Comparison of ENCODE assay signal across 33 mouse cellular contexts in the genomic region with DNA sequence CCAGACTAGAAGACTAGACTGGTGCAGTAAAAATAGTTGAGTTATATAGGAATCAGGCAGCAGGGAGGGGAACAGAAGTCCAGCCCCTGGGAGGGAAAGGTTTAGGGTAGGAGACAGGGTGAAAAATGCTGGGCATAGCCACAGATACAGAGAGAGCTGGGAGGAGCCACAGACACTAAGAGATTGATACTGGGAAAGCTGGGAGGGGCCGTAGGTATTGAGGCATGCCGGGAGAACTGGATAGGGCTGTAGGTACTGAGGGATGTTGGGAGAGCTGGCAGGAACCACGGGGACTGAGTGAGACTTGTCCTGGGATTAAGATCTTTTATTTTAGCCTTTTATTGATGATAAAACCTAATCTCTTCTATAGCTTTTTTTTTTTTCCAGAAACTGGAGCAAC. TPM values are rescaled to one million over a fixed set of nuclear protein-coding genes. Genes with fewer than 3 reads are reported as not detected.
DNase-seq lines count a peak whose midpoint lies in the region; ATAC-seq and TF ChIP-seq lines count a peak whose summit lies in the region.
"Had no signal": no experiment of that assay in that cellular context is flagged by ENCODE, and none has a peak within 500 bp of the region (broad histone marks: within the 10 kb centered on the region; RNA-seq: fewer than 3 reads in every experiment).

No protein-coding gene starts in this region.

- no peak for ATAC-seq in heart, embryonic 12.5 days (ENCODE audit: insufficient number of reproducible peaks, low FRiP score)
- ATAC-seq in lung, embryonic 14.5 days (ENCODE audit: insufficient read depth) = 0 out of 2 replicates have a peak, but pooled peaks have one; percentile 31
- 0 out of 2 replicates have a peak, but pooled peaks have one; percentile 34 for ATAC-seq in midbrain, embryonic 13.5 days
- no peak for ATAC-seq in midbrain, embryonic 11.5 days (ENCODE audit: low FRiP score)
- ATAC-seq in stomach, embryonic 16.5 days (ENCODE audit: insufficient read depth, low FRiP score) = 0 out of 2 replicates have a peak, but pooled peaks have one; percentile 25
- ATAC-seq: activated CD4-positive, CD25-positive, alpha-beta regulatory T cell, adult 4 months; forebrain, embryonic 13.5 days; intestine, postnatal 0 days; liver, embryonic 12.5 days; liver, postnatal 0 days had no signal

- no peak for TF ChIP-seq CTCF in lung, embryonic 14.5 days (IDR thresholded peaks at IDR 0.05; ENCODE audit: low read depth)

- H3K36me3 ChIP-seq in heart, embryonic 12.5 days = no peaks in the 10 kb centered on the region
- H3K36me3 ChIP-seq in lung, embryonic 14.5 days (ENCODE audit: insufficient read depth) = no peaks in the 10 kb centered on the region
- H3K36me3 ChIP-seq in midbrain, embryonic 13.5 days = no peaks in the 10 kb centered on the region
- H3K36me3 ChIP-seq in midbrain, embryonic 11.5 days (ENCODE audit: control insufficient read depth, insufficient read depth, low read length) = no peaks in the 10 kb centered on the region
- no peaks in the 10 kb centered on the region for H3K36me3 ChIP-seq in stomach, embryonic 16.5 days (ENCODE audit: control insufficient read depth, insufficient read depth, low read length)
- H3K36me3 ChIP-seq: limb, embryonic 13.5 days; liver, embryonic 12.5 days; midbrain, embryonic 12.5 days had no signal

- WGBS in heart, embryonic 12.5 days = 21% methylated on average over 3 of the region's 3 CpGs
- 28% methylated on average over 3 of the region's 3 CpGs for WGBS in lung, embryonic 14.5 days
- 48% methylated on average over 3 of the region's 3 CpGs for WGBS in midbrain, embryonic 13.5 days
- WGBS in midbrain, embryonic 11.5 days = 57% methylated on average over 3 of the region's 3 CpGs
- WGBS in stomach, embryonic 16.5 days = 33% methylated on average over 3 of the region's 3 CpGs

- H3K9me3 ChIP-seq in heart, embryonic 12.5 days (replicated peaks) = no peaks in the 10 kb centered on the region; the same call in 1 of the 2 replicates
- H3K9me3 ChIP-seq in lung, embryonic 14.5 days (ENCODE audit: low read depth, low read length) = no peaks in the 10 kb centered on the region
- no peaks in the 10 kb centered on the region for H3K9me3 ChIP-seq in midbrain, embryonic 13.5 days
- no peaks in the 10 kb centered on the region for H3K9me3 ChIP-seq in midbrain, embryonic 11.5 days (ENCODE audit: control insufficient read depth, low read length)
- H3K9me3 ChIP-seq in stomach, embryonic 16.5 days (replicated peaks; ENCODE audit: control insufficient read depth, low read length) = no peaks in the 10 kb centered on the region
- H3K9me3 ChIP-seq: forebrain, embryonic 13.5 days; limb, embryonic 13.5 days; liver, embryonic 12.5 days; midbrain, embryonic 12.5 days had no signal

- no peaks in the 10 kb centered on the region; the same call in 1 of the 2 replicates for H3K27me3 ChIP-seq in heart, embryonic 12.5 days (replicated peaks)
- H3K27me3 ChIP-seq in lung, embryonic 14.5 days (ENCODE audit: insufficient read depth, low read length) = no peaks in the 10 kb centered on the region
- no peaks in the 10 kb centered on the region for H3K27me3 ChIP-seq in midbrain, embryonic 13.5 days
- no peaks in the 10 kb centered on the region for H3K27me3 ChIP-seq in midbrain, embryonic 11.5 days (ENCODE audit: control insufficient read depth, insufficient read depth, low read length)
- H3K27me3 ChIP-seq in stomach, embryonic 16.5 days (ENCODE audit: control insufficient read depth, insufficient read depth, low read length) = no peaks in the 10 kb centered on the region
- H3K27me3 ChIP-seq: forebrain, embryonic 13.5 days; limb, embryonic 13.5 days; liver, embryonic 12.5 days; midbrain, embryonic 12.5 days had no signal

- no peak overlapping the region for H3K4me3 ChIP-seq in heart, embryonic 12.5 days
- H3K4me3 ChIP-seq in lung, embryonic 14.5 days (ENCODE audit: low read depth, low read length) = no peak overlapping the region
- H3K4me3 ChIP-seq in midbrain, embryonic 13.5 days (replicated peaks) = no peak overlapping the region
- no peak overlapping the region for H3K4me3 ChIP-seq in midbrain, embryonic 11.5 days (ENCODE audit: low read depth, low read length)
- H3K4me3 ChIP-seq in stomach, embryonic 16.5 days (replicated peaks; ENCODE audit: low read length) = no peak overlapping the region; the same call in 1 of the 2 replicates
- H3K4me3 ChIP-seq: forebrain, embryonic 13.5 days; limb, embryonic 13.5 days; liver, embryonic 12.5 days; midbrain, embryonic 12.5 days had no signal

- no peaks in the 10 kb centered on the region for H3K4me1 ChIP-seq in heart, embryonic 12.5 days (replicated peaks)
- no peaks in the 10 kb centered on the region for H3K4me1 ChIP-seq in lung, embryonic 14.5 days (ENCODE audit: insufficient read depth)
- 0 out of 2 replicates have a peak, but pooled peaks cover 7% of the 10 kb centered on the region for H3K4me1 ChIP-seq in midbrain, embryonic 13.5 days (replicated peaks)
- H3K4me1 ChIP-seq in midbrain, embryonic 11.5 days (ENCODE audit: control insufficient read depth, insufficient read depth, low read length) = no peaks in the 10 kb centered on the region
- H3K4me1 ChIP-seq in stomach, embryonic 16.5 days (ENCODE audit: control insufficient read depth, insufficient read depth, low read length) = no peaks in the 10 kb centered on the region
- H3K4me1 ChIP-seq: forebrain, embryonic 13.5 days; limb, embryonic 13.5 days; liver, embryonic 12.5 days; midbrain, embryonic 12.5 days had no signal

- no peak for DNase-seq in heart, postnatal 25 days (ENCODE audit: low spot score)
- no peak for DNase-seq in lung, embryonic 14.5 days
- no peak for DNase-seq in lung, postnatal 14 days
- DNase-seq in midbrain, embryonic 11.5 days (ENCODE audit: low spot score, missing footprints) = no peak
- DNase-seq in right cerebral cortex, adult 2 months (ENCODE audit: low spot score in 2 of 2) = no peak
- DNase-seq: adrenal gland, adult 2 months; adrenal gland, postnatal 36 days; cerebellum, adult 18-20 months; cerebellum, postnatal 10 days; gastrocnemius, postnatal 10 days; kidney, adult 9 months; kidney, postnatal 10 days; liver, postnatal 0 days; spleen, adult 18-20 months; thymus, adult 2 months; thymus, postnatal 4 days had no signal

- H3K27ac ChIP-seq in heart, embryonic 12.5 days (ENCODE audit: poor library complexity, severe bottlenecking) = no peak overlapping the region
- H3K27ac ChIP-seq in lung, embryonic 14.5 days (ENCODE audit: low read depth) = no peak overlapping the region
- no peak overlapping the region for H3K27ac ChIP-seq in midbrain, embryonic 13.5 days
- no peak overlapping the region for H3K27ac ChIP-seq in midbrain, embryonic 11.5 days (ENCODE audit: low read depth, low read length)
- no peak overlapping the region for H3K27ac ChIP-seq in stomach, embryonic 16.5 days (ENCODE audit: low read length)
- H3K27ac ChIP-seq: forebrain, embryonic 13.5 days; hindbrain, embryonic 14.5 days; limb, embryonic 13.5 days; liver, embryonic 12.5 days; midbrain, embryonic 12.5 days had no signal

- 0 out of 2 replicates have a peak overlapping the region, but pooled peaks have one; percentile 9 for H3K4me2 ChIP-seq in heart, embryonic 12.5 days
- H3K4me2 ChIP-seq in lung, embryonic 14.5 days = peak overlapping the region; percentile 42; the same call in 1 of the 2 replicates
- H3K4me2 ChIP-seq in midbrain, embryonic 13.5 days (replicated peaks) = no peak overlapping the region
- H3K4me2 ChIP-seq in midbrain, embryonic 11.5 days = no peak overlapping the region
- H3K4me2 ChIP-seq in stomach, embryonic 16.5 days (ENCODE audit: low read depth, low read length) = 0 out of 2 replicates have a peak overlapping the region, but pooled peaks have one; percentile 21
- H3K4me2 ChIP-seq: forebrain, embryonic 13.5 days; hindbrain, embryonic 14.5 days; limb, embryonic 13.5 days; liver, embryonic 12.5 days; midbrain, embryonic 12.5 days had no signal

- H3K9ac ChIP-seq in heart, embryonic 12.5 days = no peak overlapping the region
- H3K9ac ChIP-seq in lung, embryonic 14.5 days = no peak overlapping the region
- no peak overlapping the region for H3K9ac ChIP-seq in midbrain, embryonic 13.5 days (replicated peaks)
- no peak overlapping the region for H3K9ac ChIP-seq in midbrain, embryonic 11.5 days (ENCODE audit: low read length)
- no peak overlapping the region; the same call in 1 of the 2 replicates for H3K9ac ChIP-seq in stomach, embryonic 16.5 days (ENCODE audit: low read length)
- H3K9ac ChIP-seq: forebrain, embryonic 13.5 days; hindbrain, embryonic 14.5 days; limb, embryonic 13.5 days; liver, embryonic 12.5 days; liver, postnatal 0 days; midbrain, embryonic 12.5 days had no signal

- intact Hi-C loops in heart, postnatal 25 days (cut with DNase I) = no loop called here

RNA-seq across cellular contexts. Expression of a gene that starts 18.8 kb away (rescaled TPM):
- not detected in 2 replicates for polyA plus RNA-seq in heart, embryonic 12.5 days (2016; fragmentation: Nextera tagmentation; extraction: Ambion mirVana)
- total RNA-seq in heart, postnatal 25 days (2021) = not detected
- not detected in 2 replicates for polyA plus RNA-seq in lung, embryonic 14.5 days (2014; fragmentation: Nextera tagmentation; extraction: Ambion mirVana)
- not detected in 2 replicates for polyA plus RNA-seq in midbrain, embryonic 13.5 days (2015; fragmentation: Nextera tagmentation; extraction: Ambion mirVana)
- polyA plus RNA-seq in midbrain, embryonic 11.5 days (2014; fragmentation: Nextera tagmentation; extraction: Ambion mirVana) = not detected in 2 replicates
- polyA plus RNA-seq in stomach, embryonic 16.5 days (2015; fragmentation: Nextera tagmentation; extraction: Ambion mirVana) = not detected in 2 replicates
- total RNA-seq: adrenal gland, adult 2 months; adrenal gland, postnatal 36 days; common myeloid progenitor, adult 5-6 weeks; gastrocnemius, postnatal 10 days; heart, adult 8-10 months; hematopoietic stem cell, adult 5-6 weeks; monocyte, adult 5-6 weeks; neutrophil, adult 5-6 weeks had no signal
- polyA plus RNA-seq: activated CD4-positive, CD25-positive, alpha-beta regulatory T cell, adult 4 months; adrenal gland, adult 2 months; forebrain, embryonic 13.5 days; gonadal fat pad, adult 2 months; hindbrain, embryonic 14.5 days; intestine, postnatal 0 days; large intestine, adult 2 months; limb, embryonic 13.5 days; liver, embryonic 12.5 days; liver, postnatal 0 days; midbrain, embryonic 12.5 days; thymus, adult 2 months had no signal

RNA-seq across cellular contexts. Expression of a gene that starts 22.6 kb away (rescaled TPM):
- polyA plus RNA-seq in heart, embryonic 12.5 days (2016; fragmentation: Nextera tagmentation; extraction: Ambion mirVana) = 0.26 TPM in 1 of 2 replicates, not detected in the other
- total RNA-seq in heart, postnatal 25 days (2021) = not detected
- polyA plus RNA-seq in lung, embryonic 14.5 days (2014; fragmentation: Nextera tagmentation; extraction: Ambion mirVana) = not detected in 2 replicates
- 147 and 154 TPM in 2 replicates for polyA plus RNA-seq in midbrain, embryonic 13.5 days (2015; fragmentation: Nextera tagmentation; extraction: Ambion mirVana)
- polyA plus RNA-seq in midbrain, embryonic 11.5 days (2014; fragmentation: Nextera tagmentation; extraction: Ambion mirVana) = 35.8 and 44.0 TPM in 2 replicates
- 12.1 and 18.9 TPM in 2 replicates for polyA plus RNA-seq in stomach, embryonic 16.5 days (2015; fragmentation: Nextera tagmentation; extraction: Ambion mirVana)
- total RNA-seq: adrenal gland, postnatal 36 days; common myeloid progenitor, adult 5-6 weeks; heart, adult 8-10 months; hematopoietic stem cell, adult 5-6 weeks; monocyte, adult 5-6 weeks; neutrophil, adult 5-6 weeks had no signal
- polyA plus RNA-seq: activated CD4-positive, CD25-positive, alpha-beta regulatory T cell, adult 4 months; adrenal gland, adult 2 months; gonadal fat pad, adult 2 months; liver, embryonic 12.5 days; liver, postnatal 0 days had no signal

Comparison
In these comparisons a context has a peak if more than half of its experiments do, and no peak if none do; other contexts are left out.
1. ATAC-seq: peak in lung, embryonic 14.5 days (single experiment), midbrain, embryonic 13.5 days (single experiment) and stomach, embryonic 16.5 days (single experiment); none in heart, embryonic 12.5 days (single experiment) and midbrain, embryonic 11.5 days (single experiment).
2. H3K4me2 ChIP-seq: peak in heart, embryonic 12.5 days (single experiment), lung, embryonic 14.5 days (single experiment) and stomach, embryonic 16.5 days (single experiment); none in midbrain, embryonic 13.5 days (single experiment) and midbrain, embryonic 11.5 days (single experiment).
3. RNA of a gene that starts 22.6 kb away (polyA plus RNA-seq): 147 to 154 TPM in midbrain, embryonic 13.5 days, 35.8 to 44.0 TPM in midbrain, embryonic 11.5 days and 12.1 to 18.9 TPM in stomach, embryonic 16.5 days; 0.26 TPM in heart, embryonic 12.5 days and not detected in lung, embryonic 14.5 days; every median in the first group is over 10 times any median in the second.